Mouse (Mus musculus): ENCODE measurements around the gene Cyb561. TPM values are rescaled to one million over a fixed set of nuclear protein-coding genes. Genes with fewer than 3 reads are reported as not detected.

Cyb561 gene
- 12.1 and 13.6 TPM in 2 replicates for polyA plus RNA-seq (2016; fragmentation: Nextera tagmentation; extraction: Ambion mirVana)

- peaks cover 9% of the 10 kb centered on the region; the same call in 1 of the 2 replicates for H3K4me1 ChIP-seq
- no peak within 1 kb of the TSS for H3K9ac ChIP-seq
- H3K27me3 ChIP-seq: no peaks in the 10 kb centered on the region
- H3K4me3 ChIP-seq: no peak within 1 kb of the TSS
- WGBS: 72% methylated on average over 12 of the region's 12 CpGs
- ATAC-seq (ENCODE audit: insufficient number of reproducible peaks, insufficient read depth, low FRiP score, low TSS enrichment): no peak
- no peak within 1 kb of the TSS for H3K27ac ChIP-seq
- no peaks in the 10 kb centered on the region for H3K36me3 ChIP-seq
- no peaks in the 10 kb centered on the region for H3K9me3 ChIP-seq
- H3K4me2 ChIP-seq (replicated peaks): no peak within 1 kb of the TSS
Observed at GRCm38 (mm10) chr11:105952911-105953386, at the start of gene Cyb561. TSS of gene Cyb561 (minus strand) at chr11:105953336.

- no peak overlapping the region for H3K27ac ChIP-seq
- 44% methylated on average over 4 of the region's 4 CpGs for WGBS
Observed at GRCm38 (mm10) chr11:106001718-106002117, 48.6 kb upstream of the Cyb561 start.

GRCm38 (mm10) chr11:106000062-106000461 is 46.9 kb upstream of the Cyb561 start:
- WGBS: 94% methylated on average over 6 of the region's 6 CpGs
- Histone ChIP-seq H3K27me3 (no peaks in the 10 kb centered on the region), H3K4me2 (replicated peaks) (no peak overlapping the region), H3K9me3 (no peaks in the 10 kb centered on the region), H3K36me3 (no peaks in the 10 kb centered on the region), H3K27ac (no peak overlapping the region), H3K4me3 (no peak overlapping the region), H3K4me1 (no peaks in the 10 kb centered on the region), H3K9ac (no peak overlapping the region)
- no peak for ATAC-seq (ENCODE audit: insufficient number of reproducible peaks, insufficient read depth, low FRiP score, low TSS enrichment)

More at GRCm38 (mm10) chr11:106001718-106002117, 48.6 kb upstream of the Cyb561 start:
- Histone ChIP-seq H3K36me3 (no peaks in the 10 kb centered on the region), H3K4me3 (no peak overlapping the region), H3K4me1 (no peaks in the 10 kb centered on the region), H3K9me3 (no peaks in the 10 kb centered on the region), H3K4me2 (replicated peaks) (no peak overlapping the region), H3K9ac (no peak overlapping the region), H3K27me3 (no peaks in the 10 kb centered on the region)
- ATAC-seq (ENCODE audit: insufficient number of reproducible peaks, insufficient read depth, low FRiP score, low TSS enrichment): no peak

- Histone ChIP-seq H3K4me2 (replicated peaks) (no peak within 1 kb of the TSS), H3K9ac (no peak within 1 kb of the TSS), H3K9me3 (no peaks in the 10 kb centered on the region), H3K27me3 (no peaks in the 10 kb centered on the region), H3K27ac (no peak within 1 kb of the TSS), H3K36me3 (no peaks in the 10 kb centered on the region), H3K4me1 (no peaks in the 10 kb centered on the region), H3K4me3 (no peak within 1 kb of the TSS)
- 95% methylated on average over 3 of the region's 3 CpGs for WGBS
- ATAC-seq (ENCODE audit: insufficient number of reproducible peaks, insufficient read depth, low FRiP score, low TSS enrichment): no peak
Observed at GRCm38 (mm10) chr11:105994375-105994774, 41.2 kb upstream of the Cyb561 start, which contains the start of gene Ace3. TSS of gene Ace3 (plus strand) at chr11:105994675.

GRCm38 (mm10) chr11:105990231-105990630 is 37.1 kb upstream of the Cyb561 start:
- no peak overlapping the region for H3K4me2 ChIP-seq (replicated peaks)
- no peak overlapping the region for H3K9ac ChIP-seq
- H3K4me1 ChIP-seq: no peaks in the 10 kb centered on the region
- H3K4me3 ChIP-seq: no peak overlapping the region
- H3K27ac ChIP-seq: no peak overlapping the region
- ATAC-seq (ENCODE audit: insufficient number of reproducible peaks, insufficient read depth, low FRiP score, low TSS enrichment): no peak
- 52% methylated on average over 2 of the region's 2 CpGs for WGBS
- no peaks in the 10 kb centered on the region for H3K36me3 ChIP-seq
- no peaks in the 10 kb centered on the region for H3K9me3 ChIP-seq
- no peaks in the 10 kb centered on the region for H3K27me3 ChIP-seq

- no peaks in the 10 kb centered on the region for H3K9me3 ChIP-seq
- no peak overlapping the region for H3K4me3 ChIP-seq
- no peak for ATAC-seq (ENCODE audit: insufficient number of reproducible peaks, insufficient read depth, low FRiP score, low TSS enrichment)
- H3K4me2 ChIP-seq (replicated peaks): no peak overlapping the region
- no peak overlapping the region for H3K27ac ChIP-seq
- no peaks in the 10 kb centered on the region for H3K4me1 ChIP-seq
- WGBS: 72% methylated on average over 6 of the region's 6 CpGs
- no peak overlapping the region for H3K9ac ChIP-seq
- H3K36me3 ChIP-seq: no peaks in the 10 kb centered on the region
- no peaks in the 10 kb centered on the region for H3K27me3 ChIP-seq
Observed at GRCm38 (mm10) chr11:105989446-105989845, 36.3 kb upstream of the Cyb561 start.

GRCm38 (mm10) chr11:105987446-105987845 is 34.3 kb upstream of the Cyb561 start:
- Histone ChIP-seq H3K4me3 (no peak overlapping the region), H3K4me2 (replicated peaks) (no peak overlapping the region), H3K9me3 (no peaks in the 10 kb centered on the region), H3K4me1 (no peaks in the 10 kb centered on the region), H3K27ac (no peak overlapping the region), H3K36me3 (no peaks in the 10 kb centered on the region), H3K9ac (no peak overlapping the region), H3K27me3 (no peaks in the 10 kb centered on the region)
- WGBS: 77% methylated on average over 6 of the region's 6 CpGs
- no peak for ATAC-seq (ENCODE audit: insufficient number of reproducible peaks, insufficient read depth, low FRiP score, low TSS enrichment)

- H3K9ac ChIP-seq: no peak overlapping the region
- 64% methylated on average over 4 of the region's 4 CpGs for WGBS
- H3K27ac ChIP-seq: no peak overlapping the region
- no peak for ATAC-seq (ENCODE audit: insufficient number of reproducible peaks, insufficient read depth, low FRiP score, low TSS enrichment)
- no peak overlapping the region for H3K4me3 ChIP-seq
- H3K36me3 ChIP-seq: no peaks in the 10 kb centered on the region
- no peaks in the 10 kb centered on the region for H3K9me3 ChIP-seq
- no peaks in the 10 kb centered on the region for H3K27me3 ChIP-seq
- no peak overlapping the region for H3K4me2 ChIP-seq (replicated peaks)
- H3K4me1 ChIP-seq: no peaks in the 10 kb centered on the region
Observed at GRCm38 (mm10) chr11:105984452-105984851, 31.3 kb upstream of the Cyb561 start.

GRCm38 (mm10) chr11:105978634-105979033 is 25.5 kb upstream of the Cyb561 start:
- Histone ChIP-seq H3K27me3 (no peaks in the 10 kb centered on the region), H3K4me1 (no peaks in the 10 kb centered on the region), H3K36me3 (no peaks in the 10 kb centered on the region), H3K4me2 (replicated peaks) (no peak overlapping the region), H3K9me3 (no peaks in the 10 kb centered on the region), H3K4me3 (no peak overlapping the region), H3K27ac (no peak overlapping the region), H3K9ac (no peak overlapping the region)
- WGBS: 74% methylated on average over 5 of the region's 5 CpGs
- no peak for ATAC-seq (ENCODE audit: insufficient number of reproducible peaks, insufficient read depth, low FRiP score, low TSS enrichment)

- 89% methylated on average over 2 of the region's 2 CpGs for WGBS
Observed at GRCm38 (mm10) chr11:105978232-105978631, 25.1 kb upstream of the Cyb561 start.

GRCm38 (mm10) chr11:105975636-105976035 is 22.5 kb upstream of the Cyb561 start:
- H3K4me1 ChIP-seq: no peaks in the 10 kb centered on the region
- no peak overlapping the region for H3K27ac ChIP-seq
- H3K36me3 ChIP-seq: no peaks in the 10 kb centered on the region
- H3K4me2 ChIP-seq (replicated peaks): no peak overlapping the region
- no peak overlapping the region for H3K9ac ChIP-seq
- no peak for ATAC-seq (ENCODE audit: insufficient number of reproducible peaks, insufficient read depth, low FRiP score, low TSS enrichment)
- no peak overlapping the region for H3K4me3 ChIP-seq
- 90% methylated on average over 5 of the region's 5 CpGs for WGBS
- H3K9me3 ChIP-seq: no peaks in the 10 kb centered on the region
- H3K27me3 ChIP-seq: peaks cover 8% of the 10 kb centered on the region

More at GRCm38 (mm10) chr11:105978232-105978631, 25.1 kb upstream of the Cyb561 start:
- Histone ChIP-seq H3K9me3 (no peaks in the 10 kb centered on the region), H3K4me1 (no peaks in the 10 kb centered on the region), H3K27ac (no peak overlapping the region), H3K4me3 (no peak overlapping the region), H3K36me3 (no peaks in the 10 kb centered on the region), H3K4me2 (replicated peaks) (no peak overlapping the region), H3K27me3 (no peaks in the 10 kb centered on the region), H3K9ac (no peak overlapping the region)
- ATAC-seq (ENCODE audit: insufficient number of reproducible peaks, insufficient read depth, low FRiP score, low TSS enrichment): no peak

GRCm38 (mm10) chr11:105975050-105975449 is 21.9 kb upstream of the Cyb561 start:
- no peaks in the 10 kb centered on the region for H3K4me1 ChIP-seq
- H3K4me2 ChIP-seq (replicated peaks): no peak overlapping the region
- no peak for ATAC-seq (ENCODE audit: insufficient number of reproducible peaks, insufficient read depth, low FRiP score, low TSS enrichment)
- no peak overlapping the region for H3K27ac ChIP-seq
- H3K4me3 ChIP-seq: no peak overlapping the region
- peaks cover 14% of the 10 kb centered on the region for H3K27me3 ChIP-seq
- no peak overlapping the region for H3K9ac ChIP-seq
- H3K36me3 ChIP-seq: no peaks in the 10 kb centered on the region
- H3K9me3 ChIP-seq: no peaks in the 10 kb centered on the region
- WGBS: 66% methylated on average over 3 of the region's 3 CpGs
